Mouse (Mus musculus) heart, postnatal 10 days (tissue): Measurements from ENCODE around the gene Miga2. TPM values are rescaled to one million over a fixed set of nuclear protein-coding genes. Genes with fewer than 3 reads are reported as not detected.
A peak's percentile ranks its signal among the peaks of the same experiment; 100 is the strongest.

Experiments used
- DNase-seq, 2 experiments: peaks; one replicate each; pipeline ENCODE4 v3.0.0; 2021
- intact Hi-C: fragments of 180-260 bp; cut with DNase I; formaldehyde crosslinking; loops from one replicate; pipeline ENCODE4 v1.15.1; 2025
- total RNA-seq, 2 experiments: library from RNA; stranded (reverse); gene quantifications; 2 replicates each; pipeline ENCODE4 v1.2.3; 2021

The Miga2 gene
- 10 to 100 TPM; 70.5 to 78.0 TPM for total RNA-seq

- intact Hi-C loops, result no loop called here
- peak; percentile 99 for DNase-seq
These were observed at the start of gene Miga2 for GRCm38 (mm10) chr2:30363773-30364650. Gene Miga2 (plus strand): TSS chr2:30364233.

DNA sequence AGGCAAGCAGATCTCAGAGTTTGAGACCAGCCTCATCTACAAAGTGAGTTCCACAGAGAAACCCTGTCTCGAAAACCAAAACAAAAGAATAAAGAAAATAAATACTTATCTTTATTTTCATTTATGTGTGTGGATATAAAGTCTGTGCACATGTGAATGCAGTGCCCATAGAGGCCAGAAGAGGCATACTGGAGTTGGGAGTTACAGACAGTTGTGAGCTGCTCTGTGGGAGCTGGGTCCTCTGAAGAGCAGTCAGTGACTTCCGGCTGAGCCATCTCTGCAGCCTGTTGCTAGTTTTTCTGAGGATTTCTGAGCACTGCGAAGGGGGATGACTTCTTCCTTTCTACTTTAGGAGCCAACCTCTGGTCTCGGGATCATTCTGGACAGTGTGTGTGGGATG, 47.9 kb upstream of the Miga2 start:
- intact Hi-C loops, result no loop called here
- no peak for DNase-seq

- no peak for DNase-seq
- intact Hi-C loops, result no loop called here
These were observed 47.1 kb upstream of the Miga2 start for GRCm38 (mm10) chr2:30316955-30317354.

DNA sequence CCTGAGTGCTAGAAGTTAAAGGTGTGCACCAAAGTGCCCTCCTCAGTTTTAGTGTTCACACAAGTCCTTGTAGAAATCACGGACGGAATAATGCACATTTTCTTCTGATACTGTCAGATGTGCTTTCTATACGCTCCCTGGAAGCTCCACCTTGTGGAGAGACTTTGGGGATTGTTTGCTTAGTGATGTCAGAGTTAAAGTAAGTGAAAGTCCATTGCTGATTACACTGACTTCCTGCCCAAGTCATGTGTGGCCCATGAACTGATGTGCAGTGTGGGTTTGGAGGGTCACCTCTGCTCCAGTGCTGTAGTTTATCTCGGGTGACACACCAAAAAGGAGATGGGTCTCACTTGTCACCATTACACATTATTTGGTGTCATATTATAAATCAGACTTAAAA, 44.8 kb upstream of the Miga2 start:
- DNase-seq, result no peak
- intact Hi-C loops, result no loop called here

- intact Hi-C loops, result no loop called here
- no peak for DNase-seq
These were observed 40.9 kb upstream of the Miga2 start for GRCm38 (mm10) chr2:30323111-30323510.

DNA sequence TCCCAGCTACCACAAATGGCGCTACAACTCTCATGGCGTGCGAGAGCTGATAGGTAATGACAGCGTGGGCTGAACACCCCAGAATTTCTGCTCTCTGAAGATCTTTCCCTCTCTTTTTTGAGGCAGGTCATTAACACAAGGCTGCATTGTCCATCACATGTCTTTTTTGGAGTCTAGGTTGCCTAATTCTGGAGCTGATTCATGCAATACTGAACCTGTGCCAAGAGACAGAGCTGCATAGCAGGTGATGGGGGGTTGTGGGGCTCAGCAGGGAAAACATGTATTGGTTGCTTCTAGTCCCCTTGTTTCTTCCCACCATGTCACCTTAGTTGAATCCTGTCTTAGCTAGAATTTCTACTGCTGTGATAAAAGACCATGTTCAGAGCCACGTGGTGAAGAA, 38.7 kb upstream of the Miga2 start:
- no peak for DNase-seq
- intact Hi-C loops, result no loop called here

DNA sequence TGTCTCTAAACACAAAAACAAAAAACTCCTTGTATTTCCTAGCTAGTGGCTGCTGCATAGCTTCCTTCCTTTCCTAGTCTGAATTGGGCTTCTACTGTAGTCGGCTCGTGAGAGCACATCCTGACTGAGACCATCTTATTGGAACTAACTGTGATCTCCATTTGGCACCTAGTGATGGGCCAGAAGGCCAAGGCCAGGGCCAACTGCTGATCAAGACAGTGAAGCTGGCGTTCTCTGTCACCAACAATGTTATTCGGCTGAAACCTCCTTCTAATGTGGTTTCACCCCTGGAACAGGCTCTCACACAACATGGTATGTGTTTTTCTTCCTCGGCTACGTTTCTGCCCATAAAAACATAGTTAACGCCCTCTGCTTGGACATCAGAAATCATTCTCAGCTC, 36.8 kb upstream of the Miga2 start:
- intact Hi-C loops, result no loop called here
- DNase-seq, result no peak

DNA sequence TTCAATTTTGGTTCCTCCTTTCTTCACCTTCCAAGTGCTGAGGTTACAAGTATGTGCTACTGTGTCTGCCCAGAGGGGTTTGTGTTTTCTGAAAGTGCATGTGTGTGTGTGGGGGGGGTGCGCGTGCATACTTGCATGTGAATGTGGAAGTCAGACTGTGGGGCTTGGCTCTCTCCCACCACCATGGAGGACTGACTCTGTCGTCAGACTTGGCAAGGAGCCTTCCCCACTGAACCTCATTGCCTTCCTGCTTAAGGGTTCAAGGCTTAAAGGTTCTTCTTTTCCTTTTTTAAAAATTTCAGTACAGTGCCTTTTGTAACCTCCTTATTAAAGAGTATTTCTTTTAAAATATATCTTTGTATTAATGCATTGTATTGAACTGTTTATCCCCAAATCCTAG, 35.2 kb upstream of the Miga2 start:
- DNase-seq, result no peak
- intact Hi-C loops, result no loop called here

- intact Hi-C loops, result no loop called here
These were observed 28.7 kb upstream of the Miga2 start for GRCm38 (mm10) chr2:30335324-30335723.

DNA sequence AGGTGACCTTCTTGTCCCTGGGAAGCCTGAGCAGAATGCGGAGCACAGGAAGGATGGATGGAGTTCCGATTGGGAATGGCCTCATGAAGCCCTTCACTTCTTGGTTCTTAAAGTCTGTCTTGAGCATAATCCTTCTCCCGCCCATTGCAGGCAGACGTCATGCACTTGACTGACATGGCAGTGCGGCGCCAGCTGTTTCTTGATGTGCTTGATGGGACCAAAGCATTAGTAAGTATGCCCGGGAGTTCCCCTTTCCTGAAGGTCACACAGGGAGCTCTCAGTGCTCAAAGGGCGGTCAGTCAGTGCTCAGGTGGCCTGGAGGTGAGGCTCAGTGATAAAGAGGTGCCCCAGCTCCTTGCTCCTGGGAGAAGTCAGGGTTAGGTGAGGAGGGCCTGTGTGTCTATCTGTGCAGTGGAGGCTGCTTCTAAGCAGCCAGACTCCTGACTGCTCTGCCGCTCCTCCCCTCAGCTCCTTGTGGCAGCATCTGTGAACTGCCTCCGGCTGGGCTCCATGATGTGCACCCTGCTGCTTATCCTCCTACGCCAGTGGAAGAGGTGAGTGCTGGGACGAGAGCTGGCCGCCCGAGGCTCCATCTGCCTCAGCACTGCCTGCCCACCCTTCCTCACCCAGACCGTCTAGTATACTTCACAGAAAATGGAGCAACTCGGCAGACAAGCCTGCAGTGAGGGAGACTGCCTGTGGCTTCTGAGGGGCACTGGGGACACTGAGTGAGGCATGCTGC, 27.7 kb upstream of the Miga2 start:
- intact Hi-C loops, result no loop called here
- no peak for DNase-seq

More at GRCm38 (mm10) chr2:30335324-30335723, 28.7 kb upstream of the Miga2 start:
- no peak for DNase-seq

DNA sequence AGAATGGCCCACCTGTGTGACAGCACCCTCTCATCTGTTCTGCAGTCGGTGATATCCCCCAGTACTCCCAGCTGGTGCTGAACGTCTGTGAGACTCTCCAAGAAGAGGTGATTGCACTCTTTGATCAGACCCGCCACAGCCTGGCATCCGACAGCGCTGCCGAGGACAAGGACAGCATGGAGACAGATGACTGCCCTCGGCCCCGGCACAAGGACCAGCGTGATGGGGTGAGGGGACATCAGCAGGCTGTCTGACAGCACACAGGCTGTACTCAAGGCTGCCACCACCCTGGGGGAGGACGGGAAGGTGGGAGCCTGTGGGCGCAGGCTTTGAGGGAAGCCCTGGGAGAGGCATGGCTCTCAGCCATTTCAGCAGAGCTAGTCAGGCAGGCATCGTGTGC, 26.9 kb upstream of the Miga2 start:
- intact Hi-C loops, result no loop called here
- DNase-seq, result no peak

GRCm38 (mm10) chr2:30342061-30342460, 22.0 kb upstream of the Miga2 start:
- no peak for DNase-seq
- intact Hi-C loops, result loop anchor here (5.0 kb wide), 1 partner anchor 240 kb away; no protein-coding TSS in a partner anchor

DNA sequence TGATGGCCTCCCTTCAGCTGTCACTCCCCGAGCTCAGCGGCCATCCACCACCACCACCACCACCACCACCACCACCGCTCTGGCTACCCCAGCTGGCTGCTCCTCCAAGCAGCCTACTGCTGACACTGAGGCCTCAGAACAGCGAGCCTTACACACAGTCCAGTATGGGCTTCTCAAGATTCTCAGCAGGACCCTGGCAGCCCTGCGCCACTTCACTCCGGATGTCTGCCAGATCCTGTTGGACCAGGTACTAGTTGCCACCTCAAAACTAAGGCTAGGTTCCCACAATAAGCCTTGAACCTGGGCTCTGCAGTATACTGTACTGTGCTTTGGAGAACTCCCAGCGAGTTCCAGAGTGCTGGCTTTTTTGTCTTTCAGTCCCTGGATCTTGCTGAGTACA, 21.5 kb upstream of the Miga2 start:
- DNase-seq, result no peak
- intact Hi-C loops, result loop anchor here (5.0 kb wide), 1 partner anchor 240 kb away; no protein-coding TSS in a partner anchor

GRCm38 (mm10) chr2:30343601-30344137, 20.4 kb upstream of the Miga2 start:
- intact Hi-C loops, result loop anchor here (5.0 kb wide), 1 partner anchor 241 kb away; no protein-coding TSS in a partner anchor
- peak; percentile 78 to 79 for DNase-seq

GRCm38 (mm10) chr2:30345971-30346676, 17.9 kb upstream of the Miga2 start:
- intact Hi-C loops, result no loop called here

DNA sequence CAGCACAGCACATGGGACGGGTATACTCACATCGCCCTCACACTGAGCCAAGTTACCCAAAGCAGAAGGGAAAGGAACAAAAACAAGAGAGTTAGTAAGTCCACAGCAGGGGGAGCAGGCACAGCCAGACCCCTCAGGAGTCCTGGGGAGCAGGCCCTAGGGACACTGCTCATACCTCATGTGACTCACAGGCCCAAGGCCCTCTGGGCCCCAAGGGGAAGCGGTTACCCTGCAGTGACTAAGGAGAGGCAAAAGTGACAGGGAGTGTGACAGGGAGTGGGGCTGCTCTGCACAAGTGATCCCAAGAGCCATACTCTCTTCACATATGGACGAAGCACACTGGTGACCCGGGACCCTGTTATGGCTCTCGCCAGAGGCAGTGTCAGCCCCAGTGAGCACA, 14.8 kb upstream of the Miga2 start:
- DNase-seq, result no peak
- intact Hi-C loops, result no loop called here

More at GRCm38 (mm10) chr2:30345971-30346676, 17.9 kb upstream of the Miga2 start:
- no peak for DNase-seq

DNA sequence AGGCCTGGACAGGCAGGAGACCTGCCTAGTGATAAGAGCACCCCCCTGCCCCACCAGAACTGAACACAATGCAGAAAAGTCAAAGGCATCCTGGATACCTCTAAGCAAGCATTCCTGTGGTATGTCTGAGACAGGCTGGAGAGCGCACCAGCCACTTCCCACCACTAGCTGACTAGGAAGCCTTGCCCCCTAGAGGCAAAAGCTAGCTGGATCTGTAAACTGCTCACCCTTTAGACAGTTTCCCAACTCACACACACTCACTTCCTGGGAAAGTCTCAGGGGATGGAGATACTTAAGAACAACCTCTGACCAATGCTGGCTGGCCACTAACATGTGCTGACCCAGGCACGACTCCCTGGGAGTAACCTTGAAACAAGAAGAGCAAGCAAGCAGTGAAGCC, 12.9 kb upstream of the Miga2 start:
- DNase-seq, result peak in 1 of 2 experiments; percentile 38
- intact Hi-C loops, result no loop called here

GRCm38 (mm10) chr2:30355861-30356260, 8.2 kb upstream of the Miga2 start:
- no peak for DNase-seq
- intact Hi-C loops, result no loop called here

GRCm38 (mm10) chr2:30356266-30356665, 7.8 kb upstream of the Miga2 start:
- DNase-seq, result no peak
- intact Hi-C loops, result no loop called here

DNA sequence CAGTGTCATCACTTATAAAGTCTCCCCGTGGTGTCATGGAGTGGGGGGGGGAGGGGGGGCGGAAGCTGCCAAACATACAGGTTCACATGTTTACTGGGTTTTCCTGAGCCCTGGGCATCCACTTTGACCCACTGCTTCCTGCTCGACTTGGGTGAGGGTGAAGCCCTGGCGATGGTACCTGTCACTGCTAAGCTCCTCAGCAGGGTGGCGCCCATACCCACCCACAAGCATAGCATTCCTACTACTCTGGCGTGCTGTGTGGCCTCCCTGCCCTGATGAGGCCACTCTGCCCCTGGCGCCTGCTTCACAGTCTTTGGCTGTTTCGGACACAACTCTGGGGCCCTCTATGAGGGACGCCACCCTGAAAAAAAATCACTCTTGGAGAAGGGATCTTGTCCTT, 7.1 kb upstream of the Miga2 start:
- DNase-seq, result no peak
- intact Hi-C loops, result no loop called here
